In genomic region chr1:92720567-92720966, GRCm38 (mm10) we compare ENCODE assay signal across 15 mouse cellular contexts.
DNase-seq lines count a peak whose midpoint lies in the region.
"Had no signal": no experiment of that assay in that cellular context is flagged by ENCODE, and none has a peak within 500 bp of the region (broad histone marks: within the 10 kb centered on the region; RNA-seq: fewer than 3 reads in every experiment).

No protein-coding gene starts in this region.

- no peak overlapping the region for H3K4me3 ChIP-seq in limb, embryonic 10.5 days
- H3K4me3 ChIP-seq: erythroblast, embryonic 14.5 days; kidney, embryonic 15.5 days; limb, embryonic 12.5 days; midbrain, embryonic 12.5 days had no signal

- intact Hi-C loops in heart, postnatal 14 days (cut with DNase I), result no loop called here

- no peaks in the 10 kb centered on the region for H3K36me3 ChIP-seq in limb, embryonic 10.5 days
- H3K36me3 ChIP-seq: kidney, embryonic 15.5 days; limb, embryonic 12.5 days; midbrain, embryonic 12.5 days had no signal

- no peak overlapping the region for H3K27ac ChIP-seq in limb, embryonic 10.5 days
- H3K27ac ChIP-seq: kidney, embryonic 15.5 days; limb, embryonic 12.5 days; midbrain, embryonic 12.5 days had no signal

- H3K27me3 ChIP-seq in limb, embryonic 10.5 days (ENCODE audit: low read depth, poor library complexity, severe bottlenecking), result no peaks in the 10 kb centered on the region
- H3K27me3 ChIP-seq: kidney, embryonic 15.5 days; limb, embryonic 12.5 days; midbrain, embryonic 12.5 days had no signal

- no peaks in the 10 kb centered on the region for H3K9me3 ChIP-seq in limb, embryonic 10.5 days (replicated peaks)
- H3K9me3 ChIP-seq: kidney, embryonic 15.5 days; limb, embryonic 12.5 days; midbrain, embryonic 12.5 days had no signal

- peaks cover 17% of the 10 kb centered on the region for H3K4me1 ChIP-seq in limb, embryonic 10.5 days
- H3K4me1 ChIP-seq: kidney, embryonic 15.5 days had no signal

- 77% methylated on average over 10 of the region's 10 CpGs for WGBS in limb, embryonic 10.5 days

- DNase-seq in cerebellum, adult 11-12 months, result peak; percentile 46
- DNase-seq in cerebellum, adult 8-10 months, result no peak
- peak; percentile 36 for DNase-seq in layer of hippocampus, adult 11-12 months (ENCODE audit: low spot score)
- DNase-seq in layer of hippocampus, adult 9-10 months (ENCODE audit: low spot score), result no peak
- peak; percentile 67 to 73 for DNase-seq in heart, adult 9 months (ENCODE audit: low spot score in 2 of 2)
- peak; percentile 47 to 51 for DNase-seq in heart, postnatal 14 days
- DNase-seq in lung, adult 18-20 months, result no peak
- no peak for DNase-seq in limb, embryonic 10.5 days (ENCODE audit: low spot score)
- DNase-seq: embryo, embryonic 11 days; lung, postnatal 36 days; thymus, postnatal 4 days had no signal

Comparison
In these comparisons a context has a peak if more than half of its experiments do, and no peak if none do; other contexts are left out.
1. DNase-seq: peak in cerebellum, adult 11-12 months (single experiment), layer of hippocampus, adult 11-12 months (single experiment), heart, adult 9 months (2 of 2) and heart, postnatal 14 days (2 of 2); none in cerebellum, adult 8-10 months (single experiment), layer of hippocampus, adult 9-10 months (single experiment), lung, adult 18-20 months (0 of 2) and limb, embryonic 10.5 days (single experiment).